Mouse (Mus musculus) lung, adult 2 months (tissue): ENCODE measurements around the gene Clec4b2.

Experiments
- CTCF ChIP-seq: fragments of 200-500 bp; IDR thresholded peaks from 2 replicates; pipeline ENCODE4 v1.5.1; 2011; ENCODE audit warnings: mild to moderate bottlenecking, low read length, control low read depth; ENCODE audit not compliant: insufficient read depth
- POLR2A ChIP-seq: fragments of 200-500 bp; IDR thresholded peaks from 2 replicates; pipeline ENCODE4 v1.6.1; 2011; ENCODE audit warnings: low read depth, mild to moderate bottlenecking, control low read depth, low read length, borderline replicate concordance; ENCODE audit errors: extremely low read depth

DNA sequence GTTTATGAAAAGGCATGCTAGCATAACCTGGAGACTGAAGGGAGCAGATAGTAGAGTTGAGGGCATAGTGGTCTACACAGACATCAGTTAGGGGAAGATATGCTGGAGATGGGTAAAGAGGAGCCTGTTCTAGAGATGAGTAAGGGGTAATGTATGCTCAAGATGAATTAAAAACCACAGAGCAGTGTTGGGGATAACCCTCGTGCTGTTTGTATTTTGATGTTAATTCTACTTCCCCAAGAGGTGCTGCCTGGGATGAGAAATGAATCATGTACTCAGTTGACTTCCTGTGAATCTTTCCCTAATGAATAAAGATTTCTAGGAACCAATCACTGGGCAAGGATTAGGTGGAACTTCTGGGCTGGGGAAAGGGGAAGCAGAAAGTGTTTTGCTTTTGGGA lies 2.6 kb upstream of the Clec4b2 start:
- TF ChIP-seq POLR2A = no peak
- no peak for TF ChIP-seq CTCF
